ENCODE assay signal across 8 mouse cellular contexts in the genomic region with DNA sequence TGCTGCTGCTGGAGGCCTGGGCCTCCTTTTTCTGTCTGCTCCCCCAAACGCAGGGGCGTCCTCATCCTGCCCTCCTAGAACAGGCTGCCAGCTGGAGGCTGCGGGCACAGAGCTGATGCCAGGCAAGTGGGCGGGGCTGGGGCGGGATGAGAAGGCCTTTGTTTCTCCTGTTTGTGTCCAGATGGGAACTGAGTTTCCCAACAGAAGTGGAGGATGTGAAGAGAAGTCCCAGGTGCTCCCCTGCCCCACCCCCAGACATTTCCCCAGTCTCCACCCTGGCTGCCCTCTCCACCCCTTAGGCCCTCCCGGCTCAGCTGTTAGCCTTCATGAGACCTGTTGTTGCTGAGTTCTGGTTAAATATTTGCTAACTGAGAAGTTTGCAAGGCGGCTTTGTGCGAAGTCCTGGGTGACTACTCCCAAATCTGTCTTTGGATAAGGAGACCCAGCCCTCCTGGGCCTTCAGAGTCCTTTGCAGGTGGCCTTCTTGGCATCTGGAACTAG. TPM values are rescaled to one million over a fixed set of nuclear protein-coding genes. Genes with fewer than 3 reads are reported as not detected.
DNase-seq lines count a peak whose midpoint lies in the region; ATAC-seq and TF ChIP-seq lines count a peak whose summit lies in the region.

No protein-coding gene starts in this region.

- H3K9me3 ChIP-seq in heart, embryonic 15.5 days (replicated peaks), result no peaks in the 10 kb centered on the region

- H3K36me3 ChIP-seq in heart, embryonic 15.5 days, result 0 out of 2 replicates have a peak, but pooled peaks cover 3% of the 10 kb centered on the region
- H3K36me3 ChIP-seq in myocyte (ENCODE audit: control insufficient read depth, insufficient read depth), result peaks cover 12% of the 10 kb centered on the region

- ATAC-seq in heart, embryonic 15.5 days (replicated peaks; ENCODE audit: insufficient number of reproducible peaks, insufficient read depth, low FRiP score, low read depth), result no peak

- peaks cover 69% of the 10 kb centered on the region for H3K4me1 ChIP-seq in heart, embryonic 15.5 days (replicated peaks)
- H3K4me1 ChIP-seq in embryonic fibroblast, embryonic 13.5 days (ENCODE audit: control insufficient read depth, insufficient read depth, low read length), result peaks cover 18% of the 10 kb centered on the region

- DNase-seq in heart, postnatal 14 days, result no peak
- DNase-seq in kidney, postnatal 14 days, result peak; percentile 71
- no peak for DNase-seq in gastrocnemius, postnatal 10 days
- DNase-seq in spleen, adult 18-20 months, result no peak
- no peak for DNase-seq in ovary, postnatal 36 days (ENCODE audit: low spot score)

- TF ChIP-seq CTCF in embryonic fibroblast, embryonic 13.5 days (IDR thresholded peaks at IDR 0.05; ENCODE audit: borderline replicate concordance, insufficient read depth, low read length), result no peak

- TF ChIP-seq POLR2A in embryonic fibroblast, embryonic 13.5 days (IDR thresholded peaks at IDR 0.05; ENCODE audit: low read depth, low read length), result no peak
- peak; percentile 13 for TF ChIP-seq POLR2A in myocyte (IDR thresholded peaks at IDR 0.05; ENCODE audit: insufficient read length, low read depth)

- 64% methylated on average over 8 of the region's 8 CpGs for WGBS in heart, embryonic 15.5 days

- no peak overlapping the region for H3K4me3 ChIP-seq in heart, embryonic 15.5 days
- no peak overlapping the region for H3K4me3 ChIP-seq in embryonic fibroblast, embryonic 13.5 days (ENCODE audit: insufficient read depth, low read length)
- H3K4me3 ChIP-seq in myocyte, result no peak overlapping the region

- H3K27me3 ChIP-seq in heart, embryonic 15.5 days, result no peaks in the 10 kb centered on the region
- H3K27me3 ChIP-seq in myocyte (ENCODE audit: control insufficient read depth, insufficient read depth, insufficient read length), result no peaks in the 10 kb centered on the region

- H3K9ac ChIP-seq in heart, embryonic 15.5 days, result no peak overlapping the region

- H3ac ChIP-seq in myocyte (ENCODE audit: control insufficient read depth, insufficient read length), result no peak overlapping the region

- H3K27ac ChIP-seq in heart, embryonic 15.5 days, result peak overlapping the region; percentile 4
- peak overlapping the region; percentile 86 for H3K27ac ChIP-seq in embryonic fibroblast, embryonic 13.5 days (ENCODE audit: insufficient read depth, low read length)

- H3K4me2 ChIP-seq in heart, embryonic 15.5 days, result no peak overlapping the region
- peak overlapping the region; percentile 61 for H3K4me2 ChIP-seq in myocyte (ENCODE audit: low read depth)

- intact Hi-C loops in heart, postnatal 14 days (cut with DNase I), result no loop called here

- peaks cover 90% of the 10 kb centered on the region for H3K79me2 ChIP-seq in myocyte (ENCODE audit: control insufficient read depth, insufficient read depth)

TF ChIP-seq in myocyte, 11 proteins besides CTCF, POLR2A, EP300 and RAD21:
- TF ChIP-seq MYOD1 (IDR thresholded peaks at IDR 0.05; ENCODE audit: control insufficient read depth in 1 of 3, insufficient read length in 2 of 3, low read depth in 2 of 3) (peak in 2 of 3 experiments; percentile 1 to 63), MYOG (IDR thresholded peaks at IDR 0.05; ENCODE audit: control insufficient read depth in 1 of 3, insufficient read depth in 1 of 3, insufficient read length in 2 of 3, low read depth in 2 of 3) (peak in 2 of 3 experiments; percentile 16 to 51), E2F4 (IDR thresholded peaks at IDR 0.05; ENCODE audit: insufficient read depth) (no peak)

RNA-seq across cellular contexts. Expression of gene Fam129b, which starts 19.7 kb away (rescaled TPM):
- polyA plus RNA-seq in heart, embryonic 15.5 days (2015; fragmentation: Nextera tagmentation; extraction: Ambion mirVana), result 43.0 and 57.4 TPM in 2 replicates
- total RNA-seq in heart, postnatal 14 days (2021), result 10 to 100 TPM; 31.2 to 33.4 TPM
- 142 and 223 TPM in 2 replicates for polyA plus RNA-seq in embryonic fibroblast, embryonic 13.5 days (2011; ENCODE audit: insufficient read length, low read depth, missing spikeins)
- polyA plus RNA-seq in myocyte (2012; fragmentation: generic; extraction: Trizol), result 204 TPM
- total RNA-seq in gastrocnemius, postnatal 10 days (2021), result 10 to 100 TPM; 16.5 to 22.5 TPM

RNA-seq across cellular contexts. Expression of gene Stxbp1, which starts 48.6 kb away (rescaled TPM):
- polyA plus RNA-seq in heart, embryonic 15.5 days (2015; fragmentation: Nextera tagmentation; extraction: Ambion mirVana), result 23.8 and 28.3 TPM in 2 replicates
- 10 to 100 TPM; 19.5 to 22.7 TPM for total RNA-seq in heart, postnatal 14 days (2021)
- polyA plus RNA-seq in embryonic fibroblast, embryonic 13.5 days (2011; ENCODE audit: insufficient read length, low read depth, missing spikeins), result 33.3 and 41.4 TPM in 2 replicates
- 32.2 TPM for polyA plus RNA-seq in myocyte (2012; fragmentation: generic; extraction: Trizol)
- total RNA-seq in gastrocnemius, postnatal 10 days (2021), result 10 to 100 TPM; 10.5 to 18.5 TPM
